Mouse (Mus musculus) MN1 (cell line): ENCODE data around the gene Cpsf4l.

ENCODE experiments used
- DNase-seq: peaks from one replicate; pipeline ENCODE4 v3.0.0-alpha.2; 2016; ENCODE audit warnings: low spot score

Gene Cpsf4l

GRCm38 (mm10) chr11:113709731-113710256 lies at the start of gene Cpsf4l:
Gene Cpsf4l (minus strand): TSS chr11:113710017.
- no peak for DNase-seq

- DNase-seq = no peak
These were observed 49.0 kb upstream of the Cpsf4l start for GRCm38 (mm10) chr11:113758851-113759250.

- DNase-seq = no peak
These were observed 46.8 kb upstream of the Cpsf4l start for GRCm38 (mm10) chr11:113756578-113756977.

GRCm38 (mm10) chr11:113755878-113756277 lies 46.1 kb upstream of the Cpsf4l start:
- DNase-seq = no peak

- DNase-seq = no peak
These were observed 45.0 kb upstream of the Cpsf4l start for GRCm38 (mm10) chr11:113754845-113755244.

GRCm38 (mm10) chr11:113752685-113753430 lies 43.0 kb upstream of the Cpsf4l start:
- no peak for DNase-seq

GRCm38 (mm10) chr11:113752158-113752661 lies 42.4 kb upstream of the Cpsf4l start:
- DNase-seq = peak; percentile 19

GRCm38 (mm10) chr11:113751484-113752084 lies 41.8 kb upstream of the Cpsf4l start, which contains the start of gene Cdc42ep4:
Gene Cdc42ep4 (minus strand): TSS chr11:113751881.
- DNase-seq = peak; percentile 88

GRCm38 (mm10) chr11:113750571-113751483 lies 41.0 kb upstream of the Cpsf4l start:
- peak; percentile 70 for DNase-seq

GRCm38 (mm10) chr11:113749749-113750351 lies 40.0 kb upstream of the Cpsf4l start:
- no peak for DNase-seq

GRCm38 (mm10) chr11:113748797-113749521 lies 39.1 kb upstream of the Cpsf4l start:
- DNase-seq = no peak

- DNase-seq = no peak
These were observed 38.0 kb upstream of the Cpsf4l start for GRCm38 (mm10) chr11:113747725-113748380.

GRCm38 (mm10) chr11:113747056-113747455 lies 37.2 kb upstream of the Cpsf4l start:
- no peak for DNase-seq

GRCm38 (mm10) chr11:113745961-113746360 lies 36.1 kb upstream of the Cpsf4l start:
- DNase-seq = no peak

GRCm38 (mm10) chr11:113742998-113743397 lies 33.2 kb upstream of the Cpsf4l start:
- no peak for DNase-seq

GRCm38 (mm10) chr11:113740100-113740499 lies 30.3 kb upstream of the Cpsf4l start:
- DNase-seq = no peak

GRCm38 (mm10) chr11:113739213-113739612 lies 29.4 kb upstream of the Cpsf4l start:
- no peak for DNase-seq

GRCm38 (mm10) chr11:113737912-113738311 lies 28.1 kb upstream of the Cpsf4l start:
- DNase-seq = no peak

- no peak for DNase-seq
These were observed 27.7 kb upstream of the Cpsf4l start for GRCm38 (mm10) chr11:113737553-113737854.

GRCm38 (mm10) chr11:113736848-113737552 lies 27.2 kb upstream of the Cpsf4l start:
- no peak for DNase-seq
